Mouse (Mus musculus) MEL (cell line): ENCODE measurements around the gene Secisbp2. TPM values are rescaled to one million over a fixed set of nuclear protein-coding genes. Genes with fewer than 3 reads are reported as not detected.

Experiments
- DNase-seq: peaks from one replicate; pipeline ENCODE4 v3.0.0; 2011; ENCODE audit warnings: low read depth, low spot score
- H3K27ac ChIP-seq: 2 replicates; pipeline ENCODE4 v1.5.1; 2012; ENCODE audit warnings: low read depth, mild to moderate bottlenecking, control low read depth, low read length, moderate library complexity; ENCODE audit not compliant: control insufficient read depth
- H3K27me3 ChIP-seq, 2 experiments: fragments of 150-350 bp in 1 of 2; sonication (generic) in 1 of 2; 2 replicates each; pipeline ENCODE4 v1.6.1; 2012; ENCODE audit warnings: low read length in 2 of 2, mild to moderate bottlenecking in 2 of 2, improper control_type of control experiment in 1 of 2, moderate library complexity in 1 of 2; ENCODE audit not compliant: insufficient read depth in 2 of 2, control insufficient read depth in 1 of 2
- H3K36me3 ChIP-seq, 2 experiments: 2 replicates each; pipeline ENCODE4 v1.6.1; 2012 to 2014; ENCODE audit warnings: low read length in 2 of 2, improper control_type of control experiment in 1 of 2, inconsistent platforms in 1 of 2, mild to moderate bottlenecking in 1 of 2; ENCODE audit not compliant: insufficient read depth in 2 of 2, control insufficient read depth in 1 of 2
- H3K4me1 ChIP-seq, 2 experiments: fragments of 150-350 bp in 1 of 2; sonication (generic) in 1 of 2; 2 replicates each; pipeline ENCODE4 v1.6.1; 2012; ENCODE audit warnings: low read length in 2 of 2, improper control_type of control experiment in 1 of 2, mild to moderate bottlenecking in 1 of 2; ENCODE audit not compliant: insufficient read depth in 2 of 2, control insufficient read depth in 1 of 2
- H3K4me3 ChIP-seq, 2 experiments: fragments of 150-350 bp in 1 of 2; sonication (generic) in 1 of 2; 2 replicates each; pipeline ENCODE4 v1.5.1; 2012; ENCODE audit warnings: low read depth in 2 of 2, low read length in 2 of 2, mild to moderate bottlenecking in 2 of 2, moderate library complexity in 2 of 2, control low read depth in 1 of 2, improper control_type of control experiment in 1 of 2; ENCODE audit not compliant: control insufficient read depth in 1 of 2, insufficient read depth in 1 of 2
- H3K79me2 ChIP-seq: 2 replicates; pipeline ENCODE4 v1.6.1; 2012; ENCODE audit warnings: mild to moderate bottlenecking, low read length, moderate library complexity; ENCODE audit not compliant: control insufficient read depth, poor library complexity, insufficient read depth
- H3K9ac ChIP-seq: 2 replicates; pipeline ENCODE4 v1.6.1; 2012; ENCODE audit warnings: low read depth, mild to moderate bottlenecking, control low read depth, low read length, moderate library complexity; ENCODE audit not compliant: control insufficient read depth, poor library complexity, severe bottlenecking
- H3K9me3 ChIP-seq: fragments of 150-350 bp; sonication (generic); replicated peaks from 2 replicates; pipeline ENCODE4 v1.6.1; 2012; ENCODE audit warnings: mild to moderate bottlenecking, low read length, improper control_type of control experiment, moderate library complexity; ENCODE audit not compliant: insufficient read depth
- CTCF ChIP-seq, 3 experiments: IDR thresholded peaks in 2 of 3; conservative IDR thresholded peaks in 1 of 3; 2 replicates each; pipeline ENCODE4 v1.5.1; 2011 to 2012; ENCODE audit warnings: low read length in 3 of 3, low read depth in 2 of 3, mild to moderate bottlenecking in 2 of 3, improper control_type of control experiment in 1 of 3, inconsistent platforms in 1 of 3, mixed read lengths in 1 of 3, moderate library complexity in 1 of 3; ENCODE audit not compliant: control insufficient read depth in 1 of 3, insufficient read depth in 1 of 3, poor library complexity in 1 of 3, severe bottlenecking in 1 of 3
- E2F4 ChIP-seq: IDR thresholded peaks from 2 replicates; pipeline ENCODE4 v1.6.1; 2011; ENCODE audit warnings: low read depth, low read length, improper control_type of control experiment, borderline replicate concordance
- EP300 ChIP-seq, 2 experiments: IDR thresholded peaks; 2 replicates each; pipeline ENCODE4 v1.6.1; 2011; ENCODE audit warnings: improper control_type of control experiment in 2 of 2, low read length in 2 of 2, low read depth in 1 of 2, mild to moderate bottlenecking in 1 of 2
- JUND ChIP-seq: IDR thresholded peaks from 2 replicates; pipeline ENCODE4 v1.6.1; 2011; ENCODE audit warnings: low read depth, mild to moderate bottlenecking, improper control_type of control experiment, low read length
- KAT2A ChIP-seq: conservative IDR thresholded peaks from 2 replicates; pipeline ENCODE4 v1.6.1; 2012; ENCODE audit warnings: low read depth, low read length, improper control_type of control experiment, inconsistent platforms
- MAFK ChIP-seq: IDR thresholded peaks from 2 replicates; pipeline ENCODE4 v1.6.1; 2011; ENCODE audit warnings: low read depth, mild to moderate bottlenecking, low read length, improper control_type of control experiment, borderline replicate concordance
- MEF2A ChIP-seq: IDR thresholded peaks from 2 replicates; pipeline ENCODE4 v1.6.1; 2014; ENCODE audit warnings: low read depth, mild to moderate bottlenecking, inconsistent platforms, low read length, improper control_type of control experiment; ENCODE audit not compliant: poor library complexity, insufficient replicate concordance, severe bottlenecking; ENCODE audit errors: extremely low read depth
- MYB ChIP-seq: IDR thresholded peaks from 2 replicates; pipeline ENCODE4 v1.6.1; 2011; ENCODE audit warnings: mild to moderate bottlenecking, low read depth, low read length, improper control_type of control experiment
- NRF1 ChIP-seq: IDR thresholded peaks from 2 replicates; pipeline ENCODE4 v1.6.1; 2014; ENCODE audit warnings: low read depth, mild to moderate bottlenecking, inconsistent platforms, low read length, improper control_type of control experiment, moderate library complexity; ENCODE audit not compliant: poor library complexity, insufficient read depth, severe bottlenecking
- RAD21 ChIP-seq: IDR thresholded peaks from 2 replicates; pipeline ENCODE4 v1.6.1; 2011; ENCODE audit warnings: mild to moderate bottlenecking, low read depth, low read length, improper control_type of control experiment
- SIN3A ChIP-seq: IDR thresholded peaks from 2 replicates; pipeline ENCODE4 v1.6.1; 2012; ENCODE audit warnings: low read length, improper control_type of control experiment, inconsistent platforms
- TAL1 ChIP-seq: IDR thresholded peaks from 2 replicates; pipeline ENCODE4 v1.6.1; 2012; ENCODE audit warnings: mild to moderate bottlenecking, inconsistent platforms, low read length, moderate library complexity, mixed read lengths
- TBP ChIP-seq: IDR thresholded peaks from 2 replicates; pipeline ENCODE4 v1.8.0; 2011; ENCODE audit warnings: low read depth, low read length, improper control_type of control experiment
- USF2 ChIP-seq, 2 experiments: IDR thresholded peaks; 2 replicates each; pipeline ENCODE4 v1.6.1; 2011 to 2012; ENCODE audit warnings: improper control_type of control experiment in 2 of 2, low read length in 2 of 2, borderline replicate concordance in 1 of 2, inconsistent platforms in 1 of 2, low read depth in 1 of 2, mild to moderate bottlenecking in 1 of 2; ENCODE audit not compliant: insufficient read depth in 1 of 2
- ZKSCAN1 ChIP-seq: IDR thresholded peaks from 2 replicates; pipeline ENCODE4 v1.6.1; 2012; ENCODE audit warnings: low read depth, mild to moderate bottlenecking, inconsistent platforms, low read length, improper control_type of control experiment, moderate library complexity
- ZMIZ1 ChIP-seq: IDR thresholded peaks from 2 replicates; pipeline ENCODE4 v1.6.1; 2012; ENCODE audit warnings: low read depth, mild to moderate bottlenecking, inconsistent platforms, low read length, improper control_type of control experiment, moderate library complexity
- polyA plus RNA-seq, 2 experiments: library from polyadenylated mRNA; stranded (reverse) in 1 of 2; unstranded in 1 of 2; fragments of >175 nt in 1 of 2; fragments of >200 nt in 1 of 2; gene quantifications; 2 replicates each; pipeline versions ENCODE4 v1.2.1 to v1.2.4; 2012; ENCODE audit warnings: low replicate concordance in 2 of 2, low read depth in 1 of 2; ENCODE audit not compliant: insufficient read length in 2 of 2, insufficient read depth in 1 of 2, missing spikeins in 1 of 2
- total RNA-seq: library from RNA; depleted of rRNA; stranded (reverse); fragments of 300-350 nt; gene quantifications from 2 replicates; pipeline ENCODE4 v1.2.3, GENCODE M21; 2012

Secisbp2 gene
- total and polyA plus RNA-seq, 3 experiments: 26.0 to 76.4 (median 28.5) TPM

- no peak overlapping the region for H3K27ac ChIP-seq
- no peak for TF ChIP-seq ZKSCAN1
- TF ChIP-seq JUND: no peak
- TF ChIP-seq MYB: no peak
- no peak for TF ChIP-seq KAT2A
- no peak for TF ChIP-seq MEF2A
- TF ChIP-seq TBP: no peak
- TF ChIP-seq RAD21: no peak
- no peak for TF ChIP-seq ZMIZ1
- TF ChIP-seq SIN3A: no peak
- no peak for TF ChIP-seq CTCF (IDR thresholded peaks at IDR 0.05 in 2 of 3, conservative IDR thresholded peaks at IDR 0.05 in 1 of 3; ENCODE audit: control insufficient read depth in 1 of 3, insufficient read depth in 1 of 3, low read depth in 2 of 3, low read length in 3 of 3, poor library complexity in 1 of 3, severe bottlenecking in 1 of 3)
- TF ChIP-seq NRF1: no peak
- no peak for TF ChIP-seq TAL1
- no peak overlapping the region for H3K9ac ChIP-seq
- no peaks in the 10 kb centered on the region for H3K4me1 ChIP-seq
- H3K36me3 ChIP-seq: peaks cover 0 to 36% of the 10 kb centered on the region in 2 experiments; a peak in 2 of 4 replicates
- peak; percentile 36 for DNase-seq
- H3K9me3 ChIP-seq: no peaks in the 10 kb centered on the region
- H3K79me2 ChIP-seq: peaks cover 9% of the 10 kb centered on the region; the same call in 1 of the 2 replicates
- no peaks in the 10 kb centered on the region for H3K27me3 ChIP-seq
- H3K4me3 ChIP-seq: no peak overlapping the region
Measured at GRCm38 (mm10) chr13:51658094-51658493, 6.6 kb downstream of the Secisbp2 start.

- TF ChIP-seq MAFK (no peak), USF2 (IDR thresholded peaks at IDR 0.05; ENCODE audit: borderline replicate concordance in 1 of 2, insufficient read depth in 1 of 2, low read depth in 1 of 2, low read length in 2 of 2) (no peak), CTCF (IDR thresholded peaks at IDR 0.05 in 2 of 3, conservative IDR thresholded peaks at IDR 0.05 in 1 of 3; ENCODE audit: control insufficient read depth in 1 of 3, insufficient read depth in 1 of 3, low read depth in 2 of 3, low read length in 3 of 3, poor library complexity in 1 of 3, severe bottlenecking in 1 of 3) (no peak), MYB (no peak), EP300 (IDR thresholded peaks at IDR 0.05; ENCODE audit: low read depth in 1 of 2, low read length in 2 of 2) (no peak), E2F4 (no peak)
- H3K4me3 ChIP-seq: no peak overlapping the region
- H3K27ac ChIP-seq: no peak overlapping the region
- H3K9ac ChIP-seq: no peak overlapping the region
- no peaks in the 10 kb centered on the region for H3K4me1 ChIP-seq
- no peak for DNase-seq
- H3K27me3 ChIP-seq: no peaks in the 10 kb centered on the region
- H3K36me3 ChIP-seq: peaks cover 0 to 36% of the 10 kb centered on the region in 2 experiments; a peak in 2 of 4 replicates
- H3K9me3 ChIP-seq: no peaks in the 10 kb centered on the region
- no peaks in the 10 kb centered on the region for H3K79me2 ChIP-seq
Measured at GRCm38 (mm10) chr13:51659573-51659972, 8.1 kb downstream of the Secisbp2 start.
